Mouse (Mus musculus): ENCODE measurements around the gene Kcnj5.

GRCm38 (mm10) chr9:32315999-32316398, 28.2 kb downstream of the Kcnj5 start:
- TF ChIP-seq CTCF (IDR thresholded peaks at IDR 0.05; ENCODE audit: low read depth) = no peak
- no peak for TF ChIP-seq EP300 (IDR thresholded peaks at IDR 0.05; ENCODE audit: low read depth)

Measured in liver, postnatal 0 days (tissue).